Mouse (Mus musculus) intestine, embryonic 15.5 days (tissue): ENCODE measurements around the gene Fndc3b. TPM values are rescaled to one million over a fixed set of nuclear protein-coding genes. Genes with fewer than 3 reads are reported as not detected.

Experiments used
- ATAC-seq: fragments of 200-750 bp; cut with Nextera tagmentation; 2 replicates; pipeline ENCODE4 v1.8.0; 2017; ENCODE audit warnings: moderate TSS enrichment, moderate library complexity
- H3K27ac ChIP-seq: fragments of 300-500 bp; sonication (generic); 2 replicates; pipeline ENCODE4 v1.5.1; 2015; ENCODE audit warnings: mild to moderate bottlenecking, inconsistent platforms
- H3K27me3 ChIP-seq: fragments of 300-500 bp; sonication (generic); replicated peaks from 2 replicates; pipeline ENCODE4 v1.6.1; 2015; ENCODE audit warnings: inconsistent platforms
- H3K36me3 ChIP-seq: fragments of 300-500 bp; sonication (generic); 2 replicates; pipeline ENCODE4 v1.6.1; 2015; ENCODE audit warnings: inconsistent platforms
- H3K4me1 ChIP-seq: fragments of 300-500 bp; sonication (generic); replicated peaks from 2 replicates; pipeline ENCODE4 v1.6.1; 2015; ENCODE audit warnings: inconsistent platforms
- H3K4me2 ChIP-seq: fragments of 300-500 bp; sonication (generic); replicated peaks from 2 replicates; pipeline ENCODE4 v1.6.1; 2015; ENCODE audit warnings: mild to moderate bottlenecking, inconsistent platforms
- H3K4me3 ChIP-seq: fragments of 300-500 bp; sonication (generic); replicated peaks from 2 replicates; pipeline ENCODE4 v1.5.1; 2015; ENCODE audit warnings: inconsistent platforms
- H3K9ac ChIP-seq: fragments of 300-500 bp; sonication (generic); 2 replicates; pipeline ENCODE4 v1.6.1; 2015; ENCODE audit warnings: inconsistent platforms
- H3K9me3 ChIP-seq: fragments of 300-500 bp; sonication (generic); 2 replicates; pipeline ENCODE4 v1.6.1; 2016; ENCODE audit warnings: inconsistent platforms
- WGBS: fragments of 180-500 bp; shearing (Covaris S2); methylation state at CpG from one replicate; pipeline ENCODE4 v1.1.7; 2015; 5-methylcytosine and 5-hydroxymethylcytosine counted together
- polyA plus RNA-seq: library from polyadenylated mRNA; unstranded; fragments of >200 nt; fragmentation: Nextera tagmentation; extraction: Ambion mirVana; gene quantifications from 2 replicates; pipeline ENCODE4 v1.2.1, GENCODE M21; 2015

Fndc3b gene
- polyA plus RNA-seq, 1 experiment from 2014 or later: 20.1 TPM

- Histone ChIP-seq H3K4me2 (no peak overlapping the region), H3K9me3 (no peaks in the 10 kb centered on the region), H3K36me3 (no peaks in the 10 kb centered on the region), H3K27me3 (no peaks in the 10 kb centered on the region), H3K4me1 (no peaks in the 10 kb centered on the region; the same call in 1 of the 2 replicates), H3K27ac (no peak overlapping the region), H3K4me3 (no peak overlapping the region), H3K9ac (no peak overlapping the region)
- ATAC-seq: no peak
- WGBS: 66% methylated on average over 12 of the region's 12 CpGs
These were observed 187.8 kb downstream of the Fndc3b start for GRCm38 (mm10) chr3:27523176-27523936.

GRCm38 (mm10) chr3:27520391-27520790, 190.7 kb downstream of the Fndc3b start:
- H3K9ac ChIP-seq: no peak overlapping the region
- no peak overlapping the region for H3K4me3 ChIP-seq
- 66% methylated on average over 6 of the region's 6 CpGs for WGBS
- no peaks in the 10 kb centered on the region for H3K36me3 ChIP-seq
- H3K9me3 ChIP-seq: no peaks in the 10 kb centered on the region
- H3K27ac ChIP-seq: no peak overlapping the region
- no peaks in the 10 kb centered on the region for H3K27me3 ChIP-seq
- H3K4me2 ChIP-seq: no peak overlapping the region
- no peaks in the 10 kb centered on the region; the same call in 1 of the 2 replicates for H3K4me1 ChIP-seq
- ATAC-seq: no peak

GRCm38 (mm10) chr3:27519481-27519880, 191.6 kb downstream of the Fndc3b start:
- Histone ChIP-seq H3K9ac (no peak overlapping the region), H3K9me3 (no peaks in the 10 kb centered on the region), H3K4me2 (no peak overlapping the region), H3K4me1 (no peaks in the 10 kb centered on the region; the same call in 1 of the 2 replicates), H3K36me3 (no peaks in the 10 kb centered on the region), H3K4me3 (no peak overlapping the region), H3K27ac (no peak overlapping the region), H3K27me3 (no peaks in the 10 kb centered on the region)
- no peak for ATAC-seq
- WGBS: 87% methylated on average over 6 of the region's 6 CpGs

- H3K27me3 ChIP-seq: no peaks in the 10 kb centered on the region
- H3K4me3 ChIP-seq: no peak overlapping the region
- WGBS: 85% methylated on average over 9 of the region's 9 CpGs
- ATAC-seq: no peak
- no peak overlapping the region for H3K4me2 ChIP-seq
- no peak overlapping the region for H3K9ac ChIP-seq
- H3K27ac ChIP-seq: no peak overlapping the region
- no peaks in the 10 kb centered on the region; the same call in 1 of the 2 replicates for H3K4me1 ChIP-seq
- H3K9me3 ChIP-seq: no peaks in the 10 kb centered on the region
- no peaks in the 10 kb centered on the region for H3K36me3 ChIP-seq
These were observed 192.2 kb downstream of the Fndc3b start for GRCm38 (mm10) chr3:27518935-27519334.

GRCm38 (mm10) chr3:27516536-27516935, 194.6 kb downstream of the Fndc3b start:
- WGBS: 48% methylated on average over 5 of the region's 5 CpGs
- no peak overlapping the region for H3K9ac ChIP-seq
- H3K4me2 ChIP-seq: no peak overlapping the region
- H3K27ac ChIP-seq: no peak overlapping the region
- H3K9me3 ChIP-seq: no peaks in the 10 kb centered on the region
- H3K36me3 ChIP-seq: no peaks in the 10 kb centered on the region
- no peak for ATAC-seq
- no peak overlapping the region for H3K4me3 ChIP-seq
- no peaks in the 10 kb centered on the region for H3K27me3 ChIP-seq
- H3K4me1 ChIP-seq: no peaks in the 10 kb centered on the region

GRCm38 (mm10) chr3:27511765-27512164, 199.3 kb downstream of the Fndc3b start:
- no peaks in the 10 kb centered on the region for H3K27me3 ChIP-seq
- no peak overlapping the region for H3K4me2 ChIP-seq
- H3K4me3 ChIP-seq: no peak overlapping the region
- WGBS: 83% methylated on average over 10 of the region's 10 CpGs
- H3K36me3 ChIP-seq: no peaks in the 10 kb centered on the region
- H3K27ac ChIP-seq: no peak overlapping the region
- H3K4me1 ChIP-seq: no peaks in the 10 kb centered on the region
- no peaks in the 10 kb centered on the region for H3K9me3 ChIP-seq
- no peak for ATAC-seq
- H3K9ac ChIP-seq: no peak overlapping the region

- Histone ChIP-seq H3K9ac (no peak overlapping the region), H3K4me2 (no peak overlapping the region), H3K4me1 (no peaks in the 10 kb centered on the region), H3K27me3 (no peaks in the 10 kb centered on the region), H3K36me3 (no peaks in the 10 kb centered on the region; the same call in 1 of the 2 replicates), H3K4me3 (no peak overlapping the region), H3K9me3 (no peaks in the 10 kb centered on the region), H3K27ac (no peak overlapping the region)
- ATAC-seq: no peak
- 86% methylated on average over 3 of the region's 3 CpGs for WGBS
These were observed 204.2 kb downstream of the Fndc3b start for GRCm38 (mm10) chr3:27506886-27507285.

GRCm38 (mm10) chr3:27505582-27505981, 205.5 kb downstream of the Fndc3b start:
- 88% methylated on average over 3 of the region's 3 CpGs for WGBS
- H3K4me1 ChIP-seq: no peaks in the 10 kb centered on the region
- H3K9ac ChIP-seq: no peak overlapping the region
- H3K4me2 ChIP-seq: no peak overlapping the region
- no peak for ATAC-seq
- no peaks in the 10 kb centered on the region for H3K27me3 ChIP-seq
- no peaks in the 10 kb centered on the region for H3K9me3 ChIP-seq
- H3K27ac ChIP-seq: no peak overlapping the region
- H3K36me3 ChIP-seq: peaks cover under 1% of the 10 kb centered on the region; the same call in 1 of the 2 replicates
- H3K4me3 ChIP-seq: no peak overlapping the region

- Histone ChIP-seq H3K9me3 (no peaks in the 10 kb centered on the region), H3K9ac (no peak overlapping the region), H3K4me3 (no peak overlapping the region), H3K4me1 (no peaks in the 10 kb centered on the region), H3K4me2 (no peak overlapping the region), H3K27me3 (no peaks in the 10 kb centered on the region), H3K27ac (no peak overlapping the region), H3K36me3 (peaks cover 11% of the 10 kb centered on the region)
- WGBS: 93% methylated on average over 7 of the region's 7 CpGs
- no peak for ATAC-seq
These were observed 207.6 kb downstream of the Fndc3b start for GRCm38 (mm10) chr3:27503279-27504038.

- Histone ChIP-seq H3K4me3 (no peak overlapping the region), H3K9me3 (no peaks in the 10 kb centered on the region), H3K36me3 (peaks cover 23% of the 10 kb centered on the region), H3K27me3 (no peaks in the 10 kb centered on the region), H3K27ac (no peak overlapping the region), H3K9ac (no peak overlapping the region), H3K4me2 (no peak overlapping the region), H3K4me1 (no peaks in the 10 kb centered on the region)
- no peak for ATAC-seq
- 88% methylated on average over 14 of the region's 14 CpGs for WGBS
These were observed 215.6 kb downstream of the Fndc3b start for GRCm38 (mm10) chr3:27495296-27496073.

GRCm38 (mm10) chr3:27494698-27495097, 216.4 kb downstream of the Fndc3b start:
- WGBS: 81% methylated on average over 6 of the region's 6 CpGs
- no peak overlapping the region for H3K27ac ChIP-seq
- H3K4me1 ChIP-seq: no peaks in the 10 kb centered on the region
- no peak overlapping the region for H3K9ac ChIP-seq
- H3K9me3 ChIP-seq: no peaks in the 10 kb centered on the region
- ATAC-seq: no peak
- peaks cover 19% of the 10 kb centered on the region for H3K36me3 ChIP-seq
- no peak overlapping the region for H3K4me3 ChIP-seq
- no peaks in the 10 kb centered on the region for H3K27me3 ChIP-seq
- H3K4me2 ChIP-seq: no peak overlapping the region

GRCm38 (mm10) chr3:27494066-27494465, 217.0 kb downstream of the Fndc3b start:
- WGBS: 88% methylated on average over 8 of the region's 8 CpGs
- Histone ChIP-seq H3K9me3 (no peaks in the 10 kb centered on the region), H3K4me1 (no peaks in the 10 kb centered on the region), H3K27ac (no peak overlapping the region), H3K36me3 (peaks cover 16% of the 10 kb centered on the region), H3K27me3 (no peaks in the 10 kb centered on the region), H3K4me2 (no peak overlapping the region), H3K9ac (no peak overlapping the region), H3K4me3 (no peak overlapping the region)
- no peak for ATAC-seq
